Mouse (Mus musculus) left cerebral cortex, postnatal 4 days (tissue): ENCODE measurements around the gene Fat4. TPM values are rescaled to one million over a fixed set of nuclear protein-coding genes. Genes with fewer than 3 reads are reported as not detected.

Experiments used
- DNase-seq: peaks from one replicate; pipeline ENCODE4 v3.0.0-alpha.2; 2022
- intact Hi-C: fragments of 180-260 bp; cut with DNase I; formaldehyde crosslinking; loops from one replicate; pipeline ENCODE4 v1.15.1; 2025
- total RNA-seq, 2 experiments: library from RNA; stranded (reverse); gene quantifications; 2 replicates each; pipeline ENCODE4 v1.2.3; 2021

The Fat4 gene
- total RNA-seq, 2 experiments from 2014 or later, result 84.1 to 84.2 TPM

DNA sequence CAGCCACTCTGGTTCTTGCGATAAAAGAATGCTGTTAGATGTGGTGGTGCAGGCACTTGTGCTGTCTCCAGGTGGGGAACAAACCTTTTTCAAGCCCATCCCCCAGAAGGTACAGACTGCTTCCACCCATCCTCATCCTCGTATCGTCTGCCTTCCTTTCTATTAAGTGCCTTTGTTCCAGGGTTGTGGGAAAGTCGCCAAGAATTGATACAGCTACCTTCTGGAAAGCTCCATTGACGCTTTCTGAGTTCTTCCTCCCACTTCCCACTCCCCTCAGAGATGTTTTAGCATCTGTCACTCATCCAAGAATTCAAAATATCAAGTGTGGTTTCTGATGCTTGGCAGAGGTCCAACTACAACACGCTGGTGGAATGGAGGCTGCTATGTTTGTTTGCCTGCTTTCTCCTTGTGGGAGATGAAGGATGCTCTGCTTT, 6.1 kb downstream of the Fat4 start:
- DNase-seq, result no peak
- intact Hi-C loops, result loop anchor here (10.0 kb wide), 1 partner anchor 92 kb away; no protein-coding TSS in a partner anchor

DNA sequence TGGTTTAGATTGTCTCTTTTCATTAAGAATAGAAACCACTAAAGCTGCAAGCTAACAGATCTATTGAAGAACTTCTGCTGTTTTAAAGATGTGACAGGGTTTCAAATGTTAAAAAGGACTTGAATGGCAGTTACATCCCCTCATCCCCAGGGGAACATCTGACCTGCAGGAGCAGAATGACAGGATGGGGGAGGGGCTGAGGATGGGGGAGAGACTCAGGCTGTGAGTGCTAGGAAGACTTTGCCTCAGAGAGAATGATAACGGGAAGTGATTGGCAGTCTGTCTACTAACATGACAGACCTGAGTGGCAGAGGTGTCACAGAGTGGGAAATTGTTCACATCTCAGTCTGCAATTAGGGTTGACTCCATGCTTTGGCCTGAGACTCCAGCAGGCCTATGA, 14.1 kb downstream of the Fat4 start:
- intact Hi-C loops, result no loop called here
- DNase-seq, result no peak

DNA sequence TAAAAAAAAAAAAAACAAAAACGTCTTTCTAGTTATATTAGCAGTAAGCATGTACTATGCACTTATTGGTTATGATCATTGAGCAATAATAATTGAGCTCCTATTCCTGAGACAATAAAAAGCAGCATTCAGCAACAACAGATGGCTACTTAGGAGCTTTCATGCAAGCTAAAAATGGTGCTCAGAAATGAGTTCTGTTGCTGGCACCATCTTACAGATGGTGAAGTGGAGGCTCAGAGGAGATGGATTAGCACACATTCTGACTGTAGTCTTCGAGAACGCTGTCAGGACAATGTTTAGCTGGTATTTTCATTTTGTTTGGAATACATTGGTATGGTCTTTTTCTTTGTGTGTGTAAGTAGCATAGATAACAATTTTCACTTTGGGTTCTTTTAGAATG, 20.1 kb downstream of the Fat4 start:
- DNase-seq, result no peak

DNA sequence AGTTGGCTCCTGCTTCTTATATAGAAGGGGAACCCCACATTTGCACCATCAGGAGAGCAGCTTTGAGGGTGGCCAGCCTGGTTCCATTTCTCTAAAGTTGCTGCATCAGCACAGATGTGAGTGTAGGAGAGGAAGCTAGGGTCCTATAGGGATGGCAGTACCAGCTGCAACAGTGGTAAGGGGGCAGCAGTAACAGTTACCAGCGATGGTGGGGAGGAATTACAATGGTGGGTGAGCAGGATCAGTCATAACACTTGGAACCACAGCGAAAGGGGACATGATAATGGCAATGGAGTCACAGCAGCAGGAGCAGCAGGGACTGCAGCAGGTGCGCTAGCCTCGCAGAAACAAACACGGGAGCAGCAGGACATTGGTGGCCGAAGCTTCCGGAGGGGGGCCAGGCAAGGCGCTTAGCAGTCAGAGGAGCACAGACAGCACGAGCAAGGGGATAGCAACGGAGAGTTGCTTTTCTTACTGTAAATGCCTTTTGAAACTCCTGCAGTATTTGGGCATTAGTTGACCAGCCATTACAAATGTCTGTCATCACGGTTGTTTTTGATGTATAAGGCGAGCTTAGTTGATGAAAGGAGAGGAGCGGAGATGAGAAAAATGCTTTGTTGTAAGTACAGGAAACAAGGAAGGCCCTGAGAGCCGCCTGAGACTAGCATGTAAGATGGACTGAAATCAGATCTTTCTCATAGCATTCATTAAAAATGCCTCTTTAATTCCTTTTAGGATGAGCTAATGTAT, 21.1 kb downstream of the Fat4 start:
- no peak for DNase-seq
- intact Hi-C loops, result no loop called here

More for the DNA sequence above, 20.1 kb downstream of the Fat4 start:
- intact Hi-C loops, result no loop called here

DNA sequence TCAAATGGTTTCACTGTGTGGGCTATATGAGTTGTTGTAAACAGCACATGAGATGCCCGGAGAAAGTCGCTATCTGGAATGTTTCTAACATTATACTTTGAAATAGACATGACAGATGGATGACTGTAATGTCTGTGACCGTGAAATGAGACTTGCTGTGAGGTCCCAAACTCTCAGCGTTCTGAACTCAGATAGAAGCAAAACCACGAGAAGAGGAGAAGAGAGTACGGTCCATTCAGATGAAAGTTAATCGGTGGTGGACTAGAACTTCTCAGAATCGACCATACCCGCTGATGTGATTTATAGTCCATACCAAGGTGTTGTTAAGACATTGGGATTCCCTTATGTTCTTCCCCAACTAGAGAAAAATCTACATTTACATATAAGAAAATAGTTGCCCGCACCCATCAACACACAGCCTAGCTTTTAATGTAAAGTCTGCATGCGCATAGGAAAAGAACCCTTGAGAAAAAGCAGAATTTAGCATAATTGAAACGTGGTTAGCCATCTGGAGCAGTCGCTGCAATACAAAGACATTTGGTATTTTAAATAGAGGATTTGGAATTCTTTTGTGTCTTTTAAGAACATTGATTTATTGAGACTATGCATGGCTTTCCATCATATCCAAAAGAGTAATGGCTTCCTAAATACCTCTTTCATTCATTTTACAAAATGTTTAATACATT, 21.8 kb downstream of the Fat4 start:
- DNase-seq, result no peak
- intact Hi-C loops, result no loop called here

DNA sequence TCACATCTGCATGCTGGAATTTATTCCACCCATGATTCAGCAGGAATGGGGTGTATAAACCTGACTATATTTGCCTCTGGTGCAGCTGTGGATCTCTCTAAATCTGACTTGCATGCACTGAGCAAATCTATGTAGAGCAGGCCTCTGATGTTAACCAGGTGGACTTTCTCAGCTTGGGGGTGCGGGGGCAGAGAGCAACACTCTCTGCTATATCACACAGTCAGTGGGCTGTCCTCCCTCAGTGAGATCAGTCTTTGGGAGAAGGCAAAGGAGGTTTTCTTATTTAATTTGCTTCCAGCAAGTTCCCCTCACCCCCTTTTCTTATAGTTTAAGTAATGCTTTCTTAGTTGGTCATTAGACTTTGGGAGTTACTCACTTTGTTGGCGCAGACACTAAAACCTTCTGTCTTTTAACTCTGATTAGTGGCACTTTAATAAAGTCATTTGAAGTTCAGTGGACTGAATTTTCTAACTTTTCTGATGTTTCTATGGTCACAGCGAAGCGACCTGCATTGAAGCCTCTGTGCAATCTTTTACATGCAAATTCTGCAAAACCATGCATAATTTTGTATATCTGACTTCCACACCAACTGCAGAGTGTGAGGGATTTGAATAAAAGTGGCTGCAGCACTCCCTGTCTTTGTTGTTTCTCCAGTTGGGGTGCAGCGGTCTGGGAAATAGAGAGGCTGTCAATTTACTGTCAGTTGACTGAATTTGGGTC, 26.2 kb downstream of the Fat4 start:
- DNase-seq, result no peak
- intact Hi-C loops, result no loop called here

DNA sequence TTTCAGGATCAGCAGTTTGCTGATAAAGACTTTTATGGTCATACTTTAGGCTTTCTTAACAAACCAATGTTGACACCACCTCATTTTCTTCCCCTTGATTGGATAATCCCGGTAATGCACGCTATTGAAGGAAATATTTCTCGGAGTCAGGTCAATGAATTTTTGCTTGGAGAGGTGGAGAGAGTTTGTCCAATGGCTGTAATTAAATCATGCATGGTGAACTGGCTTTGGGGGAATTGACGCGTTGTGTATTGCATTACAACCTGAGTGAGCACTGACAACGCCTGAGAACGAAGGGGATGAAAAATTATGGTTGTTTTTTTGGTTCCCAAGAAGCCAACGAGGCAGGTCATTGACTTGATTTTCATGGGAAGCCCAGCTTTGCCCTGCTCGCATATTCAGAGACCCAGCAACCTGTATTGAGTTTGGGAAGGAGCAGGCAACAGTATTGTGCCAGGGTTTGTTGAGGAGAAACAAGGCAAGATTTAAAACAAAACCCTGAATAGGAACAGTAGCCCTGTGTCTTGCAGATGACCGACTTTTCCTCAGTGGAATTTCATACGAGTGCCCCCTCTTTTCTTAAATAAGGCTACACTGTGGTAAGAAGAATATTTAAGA, 26.9 kb downstream of the Fat4 start:
- no peak for DNase-seq
- intact Hi-C loops, result no loop called here

DNA sequence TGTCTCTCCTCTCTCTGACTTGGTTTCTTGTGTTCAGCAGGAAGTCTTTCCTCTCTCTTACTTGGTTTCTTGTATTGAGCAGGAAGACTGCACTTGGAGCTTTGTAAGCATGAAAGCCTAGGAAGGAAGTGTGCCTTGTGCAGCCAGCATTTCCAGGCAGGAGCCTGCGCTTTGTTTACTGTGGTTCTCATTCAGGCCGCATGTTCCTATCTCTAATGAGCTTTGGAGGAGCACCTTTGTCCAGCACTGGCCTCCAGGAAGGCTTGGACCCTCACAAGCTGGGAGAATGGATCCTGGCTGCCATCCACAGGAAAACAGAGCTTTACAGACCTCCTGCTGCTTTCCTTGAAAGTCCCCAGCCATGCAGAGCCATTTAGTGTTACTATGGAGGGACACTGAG, 32.2 kb downstream of the Fat4 start:
- DNase-seq, result peak; percentile 2
- intact Hi-C loops, result no loop called here

DNA sequence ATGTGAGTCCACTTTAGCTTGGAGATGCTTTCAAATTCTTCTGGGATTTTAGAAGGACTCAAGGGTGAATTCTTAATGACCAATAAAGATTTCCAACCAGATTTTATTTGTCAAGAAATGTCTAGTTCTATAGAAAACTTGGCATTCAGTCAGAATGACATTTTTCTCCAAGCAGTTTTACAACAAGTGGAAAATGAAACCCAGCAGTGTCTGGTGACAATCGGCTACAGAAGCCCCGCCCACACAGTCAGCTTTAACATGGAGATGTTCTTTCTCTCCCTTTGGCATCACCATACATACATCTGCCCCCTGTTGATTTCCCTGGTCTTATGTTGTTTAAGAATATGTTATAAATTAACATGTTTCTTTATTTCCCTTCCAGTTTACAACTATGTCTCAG, 34.3 kb downstream of the Fat4 start:
- intact Hi-C loops, result no loop called here
- no peak for DNase-seq

DNA sequence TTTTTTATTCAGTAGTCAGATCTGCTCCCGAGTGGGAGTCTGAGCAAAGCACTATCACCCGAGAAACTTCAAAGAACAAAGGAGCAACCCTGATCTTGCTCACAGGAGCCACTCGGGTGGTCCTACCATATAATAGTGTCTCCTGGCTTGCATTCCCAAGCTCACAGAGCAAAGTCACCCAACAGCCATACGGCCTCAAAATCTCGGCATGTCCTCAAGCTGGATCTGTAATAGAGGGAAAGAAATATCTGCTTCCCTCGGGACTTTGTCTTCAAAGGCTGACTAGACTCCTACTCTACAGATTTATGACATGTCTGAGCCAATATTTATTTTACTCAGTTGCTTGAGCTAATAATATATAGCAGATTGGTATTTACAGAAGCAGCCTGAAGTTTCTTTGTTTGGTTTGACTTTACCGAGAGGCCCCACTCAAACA, 36.5 kb downstream of the Fat4 start:
- intact Hi-C loops, result no loop called here
- no peak for DNase-seq

DNA sequence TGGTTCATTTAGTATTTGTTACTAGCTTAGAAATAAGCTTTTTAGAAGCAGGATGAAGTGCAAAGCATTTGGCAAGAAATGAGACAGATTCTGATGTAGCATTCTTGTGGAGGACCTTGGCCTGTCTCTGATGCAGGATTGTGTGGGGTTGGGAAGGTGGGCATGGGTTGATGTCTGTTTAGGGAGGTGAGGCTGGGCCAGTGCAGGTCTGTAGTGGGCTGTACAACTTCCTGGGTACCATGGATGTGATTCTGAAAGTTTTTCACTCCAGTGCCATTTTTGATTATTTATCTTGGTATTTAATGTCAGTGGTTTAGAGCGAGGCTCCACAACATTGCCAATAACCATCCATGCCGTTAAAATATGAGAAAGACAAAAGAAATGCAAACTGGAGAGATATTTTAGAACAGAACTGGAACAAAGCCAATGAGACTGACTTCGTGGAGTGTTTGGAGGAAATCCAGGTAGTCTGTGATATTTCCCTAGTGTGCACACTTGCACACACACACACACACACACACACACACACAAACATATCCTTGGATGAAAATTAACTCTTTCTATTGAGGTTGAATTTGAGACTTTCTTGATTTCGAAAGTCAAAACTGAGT, 41.4 kb downstream of the Fat4 start:
- DNase-seq, result no peak
- intact Hi-C loops, result no loop called here

DNA sequence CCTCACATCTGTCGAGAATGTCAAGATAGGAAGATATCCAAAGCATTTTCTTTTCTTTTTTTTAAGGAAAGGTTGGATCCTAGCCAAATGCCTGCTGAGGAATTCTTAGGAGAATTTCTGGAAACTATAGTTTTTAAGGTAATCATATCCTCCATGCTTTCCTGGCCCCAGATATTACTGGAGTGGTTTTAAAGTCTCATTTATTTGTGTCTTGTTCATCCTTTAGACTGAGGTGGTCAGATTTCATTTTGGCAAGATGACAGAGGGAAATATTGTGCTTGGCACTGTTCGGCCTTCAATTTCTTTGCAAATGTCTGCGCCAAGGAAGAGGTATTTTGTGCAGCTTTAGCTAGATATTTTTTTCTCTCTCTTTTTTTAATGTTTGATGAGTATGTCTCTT, 42.0 kb downstream of the Fat4 start:
- intact Hi-C loops, result no loop called here
- no peak for DNase-seq

DNA sequence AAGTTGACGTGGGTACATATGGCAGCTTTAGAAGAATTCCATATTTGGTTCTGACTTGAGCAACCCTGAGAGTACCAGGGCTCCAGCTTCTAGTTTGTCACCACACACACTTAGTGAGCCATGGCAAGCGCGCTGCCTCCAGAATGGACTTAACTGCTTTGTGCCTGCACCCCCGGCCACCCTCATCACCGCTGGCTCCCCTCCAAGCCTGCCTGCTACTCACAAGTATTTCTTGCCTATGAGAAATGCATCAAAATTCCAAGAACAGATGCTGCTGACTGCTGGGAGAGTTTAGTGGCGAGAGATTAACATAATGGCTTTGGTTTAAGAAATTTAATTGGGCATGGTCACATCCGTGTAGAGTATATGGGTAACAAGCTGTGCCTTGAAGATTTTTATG, 48.0 kb downstream of the Fat4 start:
- intact Hi-C loops, result no loop called here
- DNase-seq, result peak; percentile 83

DNA sequence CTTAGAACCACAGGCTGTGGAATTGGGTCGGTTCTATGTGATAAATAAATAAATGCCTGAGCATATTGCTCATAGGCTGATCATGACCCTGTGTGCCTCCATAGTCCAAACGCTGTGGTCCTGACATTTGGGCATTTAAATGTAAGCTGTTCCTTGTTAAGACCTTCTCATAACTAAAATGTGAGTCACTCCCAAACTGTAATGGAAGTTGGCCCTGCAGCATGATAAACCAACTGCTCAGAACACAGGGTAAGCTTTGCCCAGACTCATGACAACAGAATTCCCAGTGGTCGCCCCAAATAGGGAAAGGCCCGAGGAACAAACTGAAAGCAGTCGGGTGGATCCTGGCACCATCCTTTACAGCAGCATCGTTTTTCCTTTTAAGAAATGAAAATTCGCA, 49.7 kb downstream of the Fat4 start:
- DNase-seq, result no peak
- intact Hi-C loops, result no loop called here

DNA sequence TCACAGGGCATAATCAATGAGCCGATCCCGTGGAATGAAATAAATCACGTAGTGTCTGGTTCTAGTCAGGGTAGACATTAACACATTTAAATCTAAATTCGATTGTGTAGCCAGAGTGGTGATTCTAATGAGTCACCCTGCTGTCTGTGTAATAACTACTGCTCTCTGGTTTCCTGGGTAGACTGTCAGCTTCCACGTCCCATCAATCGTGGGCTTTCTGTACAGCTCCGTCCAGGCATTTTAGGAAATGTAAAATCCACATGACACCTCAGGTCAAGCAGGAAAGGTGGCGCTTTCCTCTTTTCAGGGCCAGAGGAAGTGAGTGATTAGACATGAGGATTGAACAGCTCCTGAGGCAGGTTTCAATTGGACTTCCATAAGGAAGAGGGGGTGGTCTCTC, 50.4 kb downstream of the Fat4 start:
- DNase-seq, result no peak
- intact Hi-C loops, result no loop called here

DNA sequence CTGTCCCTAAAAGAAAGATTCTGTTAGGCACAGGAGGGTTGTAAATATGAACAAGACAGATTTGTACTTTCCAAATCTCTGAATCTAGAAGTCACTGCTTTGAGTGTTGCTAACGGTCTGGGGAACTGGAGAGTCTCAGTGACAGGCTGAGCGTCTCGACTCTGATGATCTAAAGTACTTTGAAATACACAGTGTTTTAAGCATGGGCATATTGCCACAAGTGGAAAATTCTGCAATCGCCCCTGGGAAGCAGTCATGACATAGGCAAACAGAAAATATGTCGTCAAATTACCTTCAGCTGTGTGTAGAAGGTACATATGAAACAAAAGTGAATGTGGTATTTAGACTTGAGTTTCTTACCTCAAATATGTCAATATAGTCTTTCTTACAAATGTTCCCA, 51.4 kb downstream of the Fat4 start:
- DNase-seq, result no peak
- intact Hi-C loops, result no loop called here

DNA sequence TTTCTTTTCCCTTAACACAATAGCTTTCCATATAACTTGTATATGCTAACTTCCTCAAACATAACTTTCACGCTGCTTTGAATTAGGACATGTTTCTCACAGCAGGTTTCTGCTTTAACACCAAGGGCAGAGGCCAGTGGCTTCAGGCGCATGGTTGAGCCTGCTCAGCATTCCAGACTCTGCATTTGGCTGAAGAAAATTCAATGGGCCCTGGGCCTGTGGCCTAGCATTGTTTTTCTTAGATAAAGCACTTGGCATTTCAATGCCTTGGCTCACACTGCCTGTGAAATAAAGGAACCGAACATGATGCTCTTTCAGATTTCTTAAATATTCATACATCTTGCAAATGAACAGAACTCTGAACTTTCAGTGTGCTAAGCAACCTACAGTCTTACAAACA, 52.8 kb downstream of the Fat4 start:
- intact Hi-C loops, result no loop called here
- DNase-seq, result no peak

DNA sequence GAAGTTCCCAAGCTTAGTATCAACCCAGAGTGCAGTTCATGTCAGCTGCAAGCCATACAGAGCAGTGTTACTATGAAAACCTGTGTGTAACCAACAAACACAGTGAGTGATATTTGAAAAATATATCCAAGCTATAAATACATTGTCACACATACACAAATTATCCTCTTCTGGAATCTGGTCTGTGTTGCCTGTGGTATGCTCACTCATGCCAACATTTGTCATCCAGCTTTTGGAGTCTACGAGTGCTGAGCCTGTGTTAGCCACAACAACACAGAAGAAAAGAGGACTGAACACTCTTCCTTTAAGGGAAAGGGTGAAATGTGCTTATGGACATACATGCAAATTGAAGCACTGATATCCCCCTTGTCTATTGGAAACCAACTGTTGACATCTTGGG, 53.6 kb downstream of the Fat4 start:
- DNase-seq, result no peak
- intact Hi-C loops, result no loop called here

DNA sequence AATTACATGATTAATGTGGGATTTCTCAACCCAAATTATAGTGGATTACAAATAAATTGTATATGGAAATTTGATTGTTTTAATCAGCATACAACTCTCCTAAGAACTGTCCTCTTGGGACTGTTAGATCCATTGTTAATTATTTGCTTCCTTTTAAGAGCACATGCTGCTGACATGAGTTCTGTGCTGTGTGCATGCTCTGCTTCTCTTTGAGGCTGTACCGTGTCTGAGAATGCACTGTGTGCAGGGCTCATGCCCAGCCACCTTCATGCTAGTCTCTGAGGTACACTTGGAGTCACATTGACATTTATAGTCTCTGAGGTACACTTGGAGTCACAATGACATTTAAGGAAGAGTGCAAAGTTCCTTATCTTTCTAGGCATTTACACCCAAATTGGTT, 58.4 kb downstream of the Fat4 start:
- DNase-seq, result no peak
- intact Hi-C loops, result no loop called here

DNA sequence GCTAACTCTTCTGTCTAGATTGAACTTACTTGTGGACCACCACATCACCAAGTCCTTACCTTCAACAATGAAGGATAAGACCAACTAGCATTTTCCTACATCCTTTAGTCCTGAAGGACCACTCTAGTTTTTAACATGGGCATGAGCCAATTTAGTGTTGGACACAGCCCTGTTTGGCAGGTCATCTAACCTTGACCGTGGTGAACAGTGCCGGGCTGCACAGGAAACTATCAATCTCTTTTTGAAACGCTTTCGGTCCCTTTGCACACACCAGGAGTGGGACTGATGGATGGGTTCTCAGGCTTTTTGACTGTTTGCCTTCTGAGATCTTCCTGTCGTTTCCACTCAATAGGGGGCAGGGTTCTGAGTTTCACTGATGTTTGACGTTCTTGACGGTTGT, 61.0 kb downstream of the Fat4 start:
- intact Hi-C loops, result no loop called here
- DNase-seq, result no peak

DNA sequence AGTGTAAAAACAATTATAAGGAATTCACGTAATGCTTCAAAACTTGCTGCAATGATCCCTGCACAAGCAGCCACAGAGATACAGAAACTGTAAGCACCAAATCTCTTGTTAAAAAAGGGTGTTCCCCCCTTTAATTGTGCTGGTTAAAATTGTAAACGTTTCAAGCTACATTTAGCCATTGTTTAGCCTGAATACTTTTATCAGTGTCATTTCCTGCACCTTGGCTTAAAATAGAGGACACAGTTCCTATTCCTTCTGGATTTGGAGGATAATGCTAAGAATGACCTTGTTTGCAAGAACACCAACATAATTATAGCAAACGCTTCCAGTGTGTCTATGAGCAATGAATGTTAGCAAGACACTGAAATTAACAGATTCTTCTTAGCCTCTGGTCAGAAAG, 65.9 kb downstream of the Fat4 start:
- intact Hi-C loops, result no loop called here
- DNase-seq, result no peak
